Mouse (Mus musculus): ENCODE data around the gene Myocd.

DNA sequence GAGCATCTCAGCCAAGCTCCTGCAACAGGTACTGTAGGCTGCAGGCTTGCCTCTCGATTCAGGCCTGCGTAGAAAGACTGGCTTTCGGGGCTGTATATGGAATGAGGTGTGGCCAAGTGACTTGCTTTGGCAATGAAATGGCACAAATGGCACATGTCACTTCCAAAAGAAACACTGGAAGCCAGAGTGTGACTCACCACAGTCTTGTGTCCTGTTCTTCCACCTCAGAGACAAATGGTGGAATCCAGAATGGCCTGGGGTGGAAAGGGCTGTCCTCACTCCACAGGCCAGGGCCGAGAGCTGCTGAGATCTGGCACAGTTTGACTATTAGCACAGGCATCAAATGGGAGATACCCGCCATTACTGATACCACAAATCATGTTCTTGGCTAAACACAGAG lies 116.8 kb downstream of the Myocd start:
- TF ChIP-seq POLR2A (IDR thresholded peaks at IDR 0.05; ENCODE audit: borderline replicate concordance, control insufficient read depth, low read depth, low read length) (no peak), CTCF (IDR thresholded peaks at IDR 0.05; ENCODE audit: control insufficient read depth, insufficient read depth, low read length) (no peak)

Measured in bone marrow, adult 2 months (tissue).